Mouse (Mus musculus) spleen, adult 10 weeks (tissue): ENCODE data around the gene Sema3d. TPM values are rescaled to one million over a fixed set of nuclear protein-coding genes. Genes with fewer than 3 reads are reported as not detected.

Experiments used
- polyA plus RNA-seq: library from polyadenylated mRNA; stranded (reverse); fragments of 350-450 nt; fragmentation: Illumina TruSeq; extraction: RNeasy Lipid Tissue Mini Kit (QIAGEN cat#74804); gene quantifications from one replicate; pipeline ENCODE4 v1.2.3, GENCODE M21; 2015; ENCODE audit warnings: low replicate concordance; ENCODE audit not compliant: insufficient read depth

The Sema3d gene
- polyA plus RNA-seq: 16.4 TPM

DNA sequence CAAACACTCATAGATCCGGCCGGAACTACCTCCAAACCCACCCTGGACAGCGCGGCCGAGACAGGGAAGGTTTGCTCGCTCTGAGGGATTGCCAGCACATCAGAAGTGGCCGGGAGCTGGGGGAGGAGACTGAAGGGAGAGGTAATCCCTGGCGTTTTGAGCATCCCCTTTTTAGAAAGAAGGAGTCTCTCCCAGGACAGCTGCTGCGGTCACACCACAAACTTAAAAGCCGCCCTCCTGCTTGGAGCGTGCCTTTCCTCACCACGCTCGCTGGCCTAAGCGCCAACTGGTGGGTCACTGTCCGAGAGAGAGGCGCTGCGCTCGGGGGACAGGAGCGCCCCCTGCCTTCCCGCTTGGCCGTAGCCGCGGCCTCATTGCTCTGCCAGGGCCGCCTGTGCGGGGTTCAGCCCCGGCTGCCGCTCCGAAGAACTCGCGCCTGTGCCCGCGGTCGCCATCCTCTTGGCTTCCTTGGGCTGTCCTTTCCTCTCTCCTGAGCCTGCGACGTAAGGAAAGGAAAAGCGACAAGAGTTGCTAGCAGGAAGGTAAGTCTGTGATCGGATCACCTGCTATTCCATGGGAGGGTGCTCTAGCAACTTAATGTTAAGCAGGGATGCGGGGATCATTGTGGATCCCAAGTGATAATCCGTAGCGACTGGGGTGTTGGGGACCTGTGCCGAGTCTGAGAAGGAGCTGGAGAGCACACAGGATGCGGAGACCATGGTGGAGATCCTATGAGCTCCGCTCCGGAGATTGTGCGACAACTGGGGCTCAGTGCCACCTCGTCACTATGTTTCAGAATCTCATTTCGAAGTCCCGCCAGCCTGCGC is at the start of gene Sema3d:
Gene Sema3d (plus strand): TSS at position 253 of the 827 bp plus-strand sequence.

